Mouse (Mus musculus) megakaryocyte-erythroid progenitor cell, adult 5-6 weeks (primary cell): ENCODE measurements around the gene Entpd2. TPM values are rescaled to one million over a fixed set of nuclear protein-coding genes. Genes with fewer than 3 reads are reported as not detected.

Experiments
- ATAC-seq: replicated peaks from 2 replicates; pipeline ENCODE4 v1.8.0; 2016; ENCODE audit warnings: mild to moderate bottlenecking, inconsistent platforms; ENCODE audit not compliant: severe bottlenecking, poor library complexity, low FRiP score, low TSS enrichment
- total RNA-seq, 2 experiments: library from RNA; stranded (forward) in 1 of 2; stranded (reverse) in 1 of 2; fragments of 200-1000, 215-1000 nt in 1 of 2; fragments of >200 nt in 1 of 2; fragmentation: Nextera tagmentation in 1 of 2; gene quantifications; 2 replicates each; pipeline ENCODE4 v1.2.3; 2014 to 2017

The Entpd2 gene
- total RNA-seq, 2 experiments from 2014 or later, result not detected

- ATAC-seq, result peak; percentile 54
Observed at GRCm38 (mm10) chr2:25426721-25427191, 31.1 kb downstream of the Entpd2 start.

DNA sequence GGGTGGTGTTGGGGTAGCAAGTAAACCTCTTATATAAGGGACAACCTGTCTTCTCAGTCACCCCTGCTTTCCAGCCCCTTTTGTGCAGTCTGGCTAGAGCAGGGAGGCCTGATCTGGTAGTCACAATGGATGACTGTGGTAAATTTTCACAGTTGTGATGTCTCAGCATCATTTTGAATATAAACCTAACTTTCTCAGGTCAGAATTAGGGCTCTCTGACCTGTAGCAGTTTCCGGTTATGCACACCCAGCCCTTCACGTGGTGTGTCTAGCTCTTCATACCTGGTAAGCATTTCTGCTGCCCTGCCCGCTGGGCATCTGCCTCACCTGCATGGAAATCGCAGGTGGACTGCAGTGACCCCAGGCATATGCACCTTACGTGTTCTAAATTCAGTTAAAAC, 31.6 kb downstream of the Entpd2 start:
- ATAC-seq, result no peak

DNA sequence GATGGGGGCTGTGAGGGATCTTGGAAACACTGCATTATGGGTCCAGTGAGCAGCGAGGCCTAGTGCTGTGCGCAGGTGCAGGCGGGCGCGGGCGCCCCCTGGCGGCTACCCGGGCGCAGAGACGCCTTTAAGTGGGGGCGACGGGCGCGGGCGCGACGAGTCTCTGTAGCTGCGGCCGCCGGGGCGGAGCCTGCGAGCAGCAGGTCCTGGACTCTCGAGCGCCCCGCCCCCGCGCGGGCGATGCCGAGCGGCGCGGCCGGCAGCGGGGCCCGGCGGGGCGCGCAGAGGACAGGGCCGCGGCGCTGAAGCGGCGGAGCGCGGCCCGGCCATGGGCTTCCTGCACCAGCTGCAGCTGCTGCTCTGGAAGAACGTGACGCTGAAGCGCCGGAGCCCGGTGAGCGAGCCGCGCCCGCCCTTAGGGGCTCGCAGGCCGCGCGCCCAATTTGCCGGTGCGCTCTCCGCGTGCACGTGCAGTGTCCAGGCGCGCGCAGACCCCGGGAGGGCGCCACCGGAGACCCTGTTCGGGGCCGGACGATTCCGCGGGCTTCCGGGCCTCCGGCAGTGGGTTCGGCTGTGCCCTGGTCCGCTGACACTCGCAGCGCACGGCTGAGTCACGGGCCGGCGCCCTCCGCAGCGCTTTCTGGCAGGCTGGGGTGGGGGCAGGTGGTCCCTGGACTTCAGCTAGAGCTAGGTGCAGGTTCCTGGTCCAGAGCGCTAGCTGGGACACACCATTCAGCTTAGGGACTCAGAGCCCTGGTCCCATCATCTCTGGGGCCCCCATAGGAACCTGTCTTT, 33.0 kb downstream of the Entpd2 start, which contains the start of gene Abca2:
Gene Abca2 (plus strand): TSS at position 262 of the 795 bp plus-strand sequence.
- peak; percentile 72 for ATAC-seq

DNA sequence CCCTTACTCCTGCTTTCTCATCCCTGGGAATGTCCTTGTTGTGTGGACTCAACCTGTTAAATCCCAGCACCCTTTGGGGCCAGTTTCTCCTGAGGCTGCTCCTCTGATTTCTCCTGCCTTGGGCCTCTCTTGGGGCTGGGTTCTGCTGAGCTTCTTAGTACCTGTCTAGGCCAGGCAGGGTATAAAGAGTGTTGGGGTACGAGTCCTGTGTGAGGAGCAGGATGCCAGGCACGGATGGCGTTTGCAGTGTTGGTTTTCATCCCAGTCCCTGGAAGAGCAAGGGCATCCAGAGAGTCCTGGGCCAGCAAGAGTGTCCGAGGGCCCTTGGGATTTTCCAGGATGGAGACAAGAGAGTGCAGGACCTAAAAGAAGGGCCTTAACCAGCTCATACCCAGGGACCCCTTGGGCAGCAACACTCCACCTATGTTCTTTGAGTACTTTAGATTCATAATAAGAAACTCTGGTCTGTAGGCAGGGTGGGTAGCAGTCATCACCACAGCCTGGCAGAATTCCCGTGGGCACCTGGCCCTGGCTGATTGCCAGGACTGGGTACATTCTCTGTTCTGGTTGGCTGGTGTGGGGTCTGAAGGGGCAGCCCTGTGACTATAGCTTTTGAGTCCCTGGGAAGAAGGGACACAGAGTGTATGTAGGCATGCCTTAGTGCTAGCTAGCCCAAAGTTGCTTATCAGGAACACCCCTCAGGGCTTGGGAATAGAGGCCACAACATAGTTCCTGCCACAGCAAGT, 33.9 kb downstream of the Entpd2 start:
- no peak for ATAC-seq

DNA sequence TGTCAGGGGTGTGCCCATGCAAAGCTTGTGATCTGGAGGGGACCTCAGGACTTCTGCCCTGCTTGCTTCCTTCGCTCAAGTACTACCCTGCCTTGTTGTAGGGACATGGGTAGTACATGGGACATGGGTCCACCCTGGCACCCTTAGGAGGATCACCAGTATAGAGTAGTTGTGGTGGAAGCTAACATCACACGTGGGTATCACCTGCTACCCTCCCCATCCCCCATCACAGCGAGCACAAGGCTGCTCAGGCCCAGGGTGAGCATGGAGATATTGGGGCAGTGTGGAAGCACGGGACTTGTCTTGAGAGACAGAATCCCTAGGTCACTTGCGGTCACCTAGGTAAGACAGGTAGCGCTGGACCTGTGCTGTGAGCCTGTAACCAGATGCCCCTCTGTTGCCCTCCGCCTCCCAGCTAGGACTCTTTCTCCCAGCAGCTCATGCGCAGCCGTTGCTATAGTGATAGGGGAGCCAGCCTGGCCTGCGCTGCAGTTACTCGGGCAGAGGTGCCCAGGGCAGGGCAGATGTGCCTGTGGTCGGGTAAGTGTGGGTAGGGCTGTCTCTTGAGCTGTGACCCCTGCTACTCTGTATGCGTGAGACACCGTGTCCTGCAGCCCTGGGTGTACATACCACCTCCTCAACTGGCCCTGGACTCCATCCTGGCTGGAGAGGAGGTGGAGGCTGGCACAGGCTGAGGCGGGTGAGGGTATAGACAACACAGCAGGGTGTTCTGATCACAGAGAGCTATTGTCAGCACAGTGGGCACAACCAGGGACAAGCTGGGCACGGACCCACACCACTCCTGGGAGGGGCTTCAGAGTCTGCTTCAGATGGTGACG, 34.9 kb downstream of the Entpd2 start:
- no peak for ATAC-seq

DNA sequence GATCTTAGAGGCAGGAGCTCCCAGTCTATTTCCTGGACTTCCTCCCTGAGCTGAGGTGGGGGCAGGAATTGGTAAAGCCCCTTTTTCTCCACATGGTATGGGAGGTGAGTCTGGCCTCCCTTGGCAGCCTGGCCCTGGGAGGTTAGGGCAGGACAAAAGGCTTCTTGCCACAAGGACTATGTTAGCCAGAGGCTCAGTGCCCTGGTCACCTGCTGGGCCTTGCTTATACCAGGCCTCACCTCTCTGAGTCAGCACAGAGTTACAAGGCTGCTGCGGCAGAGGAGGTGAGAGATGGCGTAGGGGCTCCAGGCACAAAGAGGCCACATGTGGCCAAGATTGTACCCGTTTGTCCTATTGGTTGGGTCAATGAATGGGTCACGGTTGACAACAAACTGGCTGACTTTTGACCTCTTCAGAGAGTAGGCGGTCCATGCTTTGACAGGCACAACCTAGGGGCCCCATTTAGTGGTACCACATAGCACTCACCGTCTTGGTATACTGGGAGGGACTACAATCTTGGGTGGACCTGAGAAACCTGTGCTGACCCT, 35.7 kb downstream of the Entpd2 start:
- no peak for ATAC-seq

DNA sequence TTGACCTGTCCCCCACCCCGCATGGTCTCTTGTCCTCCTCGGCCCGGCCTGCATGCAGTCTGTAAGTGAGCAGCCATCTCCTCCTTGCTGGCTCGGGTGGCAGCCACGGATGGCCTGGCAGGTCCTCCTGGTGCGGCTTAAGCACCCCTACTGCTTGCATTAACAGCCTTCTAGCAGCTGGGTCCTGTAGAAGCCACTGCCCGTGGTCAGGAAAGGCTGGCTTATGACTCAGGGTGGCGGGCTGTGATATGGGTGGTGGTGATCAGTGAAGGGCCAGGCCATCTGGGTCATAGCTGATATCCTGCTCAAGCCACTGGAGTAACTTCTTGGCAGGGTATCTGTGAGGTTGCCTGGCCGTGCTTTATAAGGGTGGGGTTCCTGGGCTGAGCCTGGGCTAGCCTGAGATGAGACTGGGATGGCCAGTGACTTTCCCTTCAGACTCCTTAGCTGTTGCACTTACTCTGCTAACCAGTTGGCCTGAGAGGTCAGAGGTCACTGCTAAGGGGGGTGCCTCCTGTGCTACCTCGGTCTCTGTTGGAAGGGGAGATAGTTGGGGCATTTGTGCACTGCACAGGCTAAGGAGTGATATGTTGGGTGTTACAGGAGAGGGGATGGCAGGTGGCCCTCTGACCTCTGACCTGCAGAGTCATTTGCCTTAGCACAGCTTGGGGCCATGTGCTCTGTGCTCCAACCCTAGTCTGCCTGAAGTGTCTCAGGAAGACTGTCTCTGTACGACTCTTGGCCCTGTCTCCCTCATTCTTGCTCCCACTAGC, 36.8 kb downstream of the Entpd2 start:
- ATAC-seq, result peak; percentile 53

- ATAC-seq, result no peak
Observed at GRCm38 (mm10) chr2:25433101-25433500, 37.4 kb downstream of the Entpd2 start.

DNA sequence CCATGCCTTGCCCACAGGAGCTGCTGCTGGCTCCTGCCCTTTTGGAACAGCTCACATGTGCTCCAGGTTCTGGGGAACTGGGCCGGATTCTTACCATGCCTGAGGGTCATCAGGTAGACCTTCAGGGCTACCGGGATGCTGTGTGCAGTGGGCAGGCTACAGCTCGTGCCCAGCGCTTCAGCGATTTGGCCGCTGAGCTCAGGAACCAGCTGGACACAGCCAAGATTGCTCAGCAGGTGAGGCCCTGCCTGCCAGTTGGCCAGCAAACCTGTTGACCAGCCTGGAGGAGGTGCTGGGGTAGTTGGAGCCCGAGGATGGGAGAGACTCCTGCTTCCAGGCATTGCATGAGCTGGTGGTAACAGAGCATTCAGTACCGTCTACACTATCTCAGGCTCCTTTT, 38.6 kb downstream of the Entpd2 start:
- ATAC-seq, result no peak

DNA sequence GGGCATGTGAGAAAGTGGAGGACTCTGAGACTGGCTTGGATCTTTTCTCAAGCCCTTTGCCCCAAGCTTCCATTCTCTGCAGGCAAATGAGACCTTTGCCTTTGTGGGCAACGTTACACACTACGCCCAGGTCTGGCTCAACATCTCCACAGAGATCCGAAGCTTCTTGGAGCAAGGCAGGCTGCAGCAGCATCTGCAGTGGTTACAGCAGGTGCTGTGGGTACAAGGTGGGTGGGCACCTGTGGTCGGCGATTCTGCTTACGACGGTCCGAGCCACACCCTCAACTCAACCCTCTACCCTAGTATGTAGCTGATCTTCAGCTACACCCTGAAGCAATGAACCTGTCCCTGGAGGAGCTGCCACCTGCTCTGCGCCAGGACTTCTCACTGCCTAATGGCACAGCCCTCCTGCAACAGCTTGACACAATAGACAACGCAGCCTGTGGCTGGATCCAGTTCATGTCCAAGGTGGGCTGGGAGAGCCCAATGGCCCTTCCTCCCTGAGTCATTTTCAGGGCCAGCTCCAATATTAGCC, 40.7 kb downstream of the Entpd2 start:
- no peak for ATAC-seq

- ATAC-seq, result no peak
Observed at GRCm38 (mm10) chr2:25441067-25441466, 45.4 kb downstream of the Entpd2 start.

GRCm38 (mm10) chr2:25442682-25443081, 47.0 kb downstream of the Entpd2 start:
- ATAC-seq, result no peak

Other genes starting within 250 kb of the Entpd2 start
Only the 30 nearest of the 40 such genes appear.
- not detected in 2 replicates for gene Fam166a, start 177.1 kb upstream of the Entpd2 start, total RNA-seq (2014; fragmentation: Nextera tagmentation)
- gene Fam166a, start 177.1 kb upstream of the Entpd2 start, total RNA-seq (2017), result not detected in 2 replicates
- 712 and 769 TPM in 2 replicates for gene Tubb4b, start 171.2 kb upstream of the Entpd2 start, total RNA-seq (2014; fragmentation: Nextera tagmentation)
- 718 and 785 TPM in 2 replicates for gene Tubb4b, start 171.2 kb upstream of the Entpd2 start, total RNA-seq (2017)
- not detected in 2 replicates for gene Slc34a3, start 161.5 kb upstream of the Entpd2 start, total RNA-seq (2014; fragmentation: Nextera tagmentation)
- not detected in 2 replicates for gene Slc34a3, start 161.5 kb upstream of the Entpd2 start, total RNA-seq (2017)
- not detected in 2 replicates for gene Rnf224, start 159.1 kb upstream of the Entpd2 start, total RNA-seq (2014; fragmentation: Nextera tagmentation)
- gene Rnf224, start 159.1 kb upstream of the Entpd2 start, total RNA-seq (2017), result not detected in 2 replicates
- gene Rnf208, start 153.6 kb upstream of the Entpd2 start, total RNA-seq (2014; fragmentation: Nextera tagmentation), result 1.6 and 10.2 TPM in 2 replicates
- gene Rnf208, start 153.6 kb upstream of the Entpd2 start, total RNA-seq (2017), result 0.72 TPM in 1 of 2 replicates, not detected in the other
- gene Cysrt1, start 153.4 kb upstream of the Entpd2 start, total RNA-seq (2014; fragmentation: Nextera tagmentation), result not detected in 2 replicates
- gene Cysrt1, start 153.4 kb upstream of the Entpd2 start, total RNA-seq (2017), result not detected in 2 replicates
- 15.3 and 21.7 TPM in 2 replicates for gene AL732309.1, start 149.0 kb upstream of the Entpd2 start, total RNA-seq (2014; fragmentation: Nextera tagmentation)
- 3.3 and 4.9 TPM in 2 replicates for gene AL732309.1, start 149.0 kb upstream of the Entpd2 start, total RNA-seq (2017)
- gene Tmem203, start 140.4 kb upstream of the Entpd2 start, total RNA-seq (2014; fragmentation: Nextera tagmentation), result 14.3 and 19.6 TPM in 2 replicates
- gene Tmem203, start 140.4 kb upstream of the Entpd2 start, total RNA-seq (2017), result 4.3 and 9.1 TPM in 2 replicates
- 17.5 and 27.4 TPM in 2 replicates for gene Tprn, start 133.3 kb upstream of the Entpd2 start, total RNA-seq (2014; fragmentation: Nextera tagmentation)
- gene Tprn, start 133.3 kb upstream of the Entpd2 start, total RNA-seq (2017), result 9.8 and 15.0 TPM in 2 replicates
- 183 and 205 TPM in 2 replicates for gene Ssna1, start 123.4 kb upstream of the Entpd2 start, total RNA-seq (2014; fragmentation: Nextera tagmentation)
- 81.8 and 104 TPM in 2 replicates for gene Ssna1, start 123.4 kb upstream of the Entpd2 start, total RNA-seq (2017)
- 52.0 and 56.6 TPM in 2 replicates for gene Anapc2, start 123.4 kb upstream of the Entpd2 start, total RNA-seq (2014; fragmentation: Nextera tagmentation)
- gene Anapc2, start 123.4 kb upstream of the Entpd2 start, total RNA-seq (2017), result 31.3 and 39.0 TPM in 2 replicates
- gene Tmem210, start 107.7 kb upstream of the Entpd2 start, total RNA-seq (2014; fragmentation: Nextera tagmentation), result not detected in 2 replicates
- not detected in 2 replicates for gene Tmem210, start 107.7 kb upstream of the Entpd2 start, total RNA-seq (2017)
- not detected in 2 replicates for gene Lrrc26, start 106.0 kb upstream of the Entpd2 start, total RNA-seq (2014; fragmentation: Nextera tagmentation)
- not detected in 2 replicates for gene Lrrc26, start 106.0 kb upstream of the Entpd2 start, total RNA-seq (2017)
- not detected in 2 replicates for gene Grin1, start 76.7 kb upstream of the Entpd2 start, total RNA-seq (2014; fragmentation: Nextera tagmentation)
- not detected in 2 replicates for gene Grin1, start 76.7 kb upstream of the Entpd2 start, total RNA-seq (2017)
- 37.1 and 38.9 TPM in 2 replicates for gene Man1b1, start 63.5 kb upstream of the Entpd2 start, total RNA-seq (2014; fragmentation: Nextera tagmentation)
- 31.8 and 82.7 TPM in 2 replicates for gene Man1b1, start 63.5 kb upstream of the Entpd2 start, total RNA-seq (2017)
- 9.5 and 16.6 TPM in 2 replicates for gene Dpp7, start 39.5 kb upstream of the Entpd2 start, total RNA-seq (2014; fragmentation: Nextera tagmentation)
- gene Dpp7, start 39.5 kb upstream of the Entpd2 start, total RNA-seq (2017), result 22.0 and 59.0 TPM in 2 replicates
- gene Uap1l1, start 30.2 kb upstream of the Entpd2 start, total RNA-seq (2014; fragmentation: Nextera tagmentation), result 9.7 and 12.7 TPM in 2 replicates
- gene Uap1l1, start 30.2 kb upstream of the Entpd2 start, total RNA-seq (2017), result 2.0 and 2.5 TPM in 2 replicates
- 18.4 and 19.0 TPM in 2 replicates for gene Sapcd2, start 23.6 kb upstream of the Entpd2 start, total RNA-seq (2014; fragmentation: Nextera tagmentation)
- 4.9 and 7.1 TPM in 2 replicates for gene Sapcd2, start 23.6 kb upstream of the Entpd2 start, total RNA-seq (2017)
- not detected in 2 replicates for gene Npdc1, start 3.5 kb downstream of the Entpd2 start, total RNA-seq (2014; fragmentation: Nextera tagmentation)
- gene Npdc1, start 3.5 kb downstream of the Entpd2 start, total RNA-seq (2017), result not detected in 2 replicates
- 3.4 and 6.3 TPM in 2 replicates for gene Fut7, start 27.4 kb downstream of the Entpd2 start, total RNA-seq (2014; fragmentation: Nextera tagmentation)
- 4.5 and 4.9 TPM in 2 replicates for gene Fut7, start 27.4 kb downstream of the Entpd2 start, total RNA-seq (2017)
- 34.7 and 38.3 TPM in 2 replicates for gene Abca2, start 32.8 kb downstream of the Entpd2 start, total RNA-seq (2014; fragmentation: Nextera tagmentation)
- gene Abca2, start 32.8 kb downstream of the Entpd2 start, total RNA-seq (2017), result 10.8 and 13.1 TPM in 2 replicates
- not detected in 2 replicates for gene Clic3, start 61.0 kb downstream of the Entpd2 start, total RNA-seq (2014; fragmentation: Nextera tagmentation)
- not detected in 2 replicates for gene Clic3, start 61.0 kb downstream of the Entpd2 start, total RNA-seq (2017)
- 34.5 and 36.3 TPM in 2 replicates for gene Paxx, start 65.2 kb downstream of the Entpd2 start, total RNA-seq (2014; fragmentation: Nextera tagmentation)
- gene Paxx, start 65.2 kb downstream of the Entpd2 start, total RNA-seq (2017), result 17.9 and 25.9 TPM in 2 replicates
- not detected in 2 replicates for gene Ptgds, start 74.2 kb downstream of the Entpd2 start, total RNA-seq (2014; fragmentation: Nextera tagmentation)
- not detected in 2 replicates for gene Ptgds, start 74.2 kb downstream of the Entpd2 start, total RNA-seq (2017)
- not detected in 2 replicates for gene Lcn12, start 98.0 kb downstream of the Entpd2 start, total RNA-seq (2014; fragmentation: Nextera tagmentation)
- not detected in 2 replicates for gene Lcn12, start 98.0 kb downstream of the Entpd2 start, total RNA-seq (2017)
- 50.4 and 64.5 TPM in 2 replicates for gene Fbxw5, start 104.9 kb downstream of the Entpd2 start, total RNA-seq (2014; fragmentation: Nextera tagmentation)
- 24.0 and 28.9 TPM in 2 replicates for gene Fbxw5, start 104.9 kb downstream of the Entpd2 start, total RNA-seq (2017)
- 0.63 and 2.2 TPM in 2 replicates for gene C8g, start 105.8 kb downstream of the Entpd2 start, total RNA-seq (2014; fragmentation: Nextera tagmentation)
- gene C8g, start 105.8 kb downstream of the Entpd2 start, total RNA-seq (2017), result 0.76 and 3.3 TPM in 2 replicates
- 19.2 and 22.4 TPM in 2 replicates for gene Traf2, start 151.1 kb downstream of the Entpd2 start, total RNA-seq (2014; fragmentation: Nextera tagmentation)
- gene Traf2, start 151.1 kb downstream of the Entpd2 start, total RNA-seq (2017), result 13.7 and 14.3 TPM in 2 replicates
- 151 and 209 TPM in 2 replicates for gene Edf1, start 162.0 kb downstream of the Entpd2 start, total RNA-seq (2014; fragmentation: Nextera tagmentation)
- gene Edf1, start 162.0 kb downstream of the Entpd2 start, total RNA-seq (2017), result 60.9 and 105 TPM in 2 replicates
- 6.5 and 8.1 TPM in 2 replicates for gene Mamdc4, start 179.0 kb downstream of the Entpd2 start, total RNA-seq (2014; fragmentation: Nextera tagmentation)
- 0.38 and 2.0 TPM in 2 replicates for gene Mamdc4, start 179.0 kb downstream of the Entpd2 start, total RNA-seq (2017)